Mouse (Mus musculus) erythroblast, embryonic 14.5 days (primary cell): ENCODE results near the gene Sdf2l1. TPM values are rescaled to one million over a fixed set of nuclear protein-coding genes. Genes with fewer than 3 reads are reported as not detected.
"Not testable (repeated sequence)": the region's sequence is repeated elsewhere in the genome, so short reads cannot be mapped to it uniquely, and the experiment has no call there.

Source experiments
- H3K27me3 ChIP-seq: 2 replicates; pipeline ENCODE4 v1.6.1; 2012; ENCODE audit warnings: inconsistent platforms; ENCODE audit not compliant: control insufficient read depth
- H3K36me3 ChIP-seq: 2 replicates; pipeline ENCODE4 v1.6.1; 2012; ENCODE audit warnings: mild to moderate bottlenecking, inconsistent platforms; ENCODE audit not compliant: control insufficient read depth
- H3K4me1 ChIP-seq: 2 replicates; pipeline ENCODE4 v1.6.1; 2012; ENCODE audit warnings: inconsistent platforms; ENCODE audit not compliant: control insufficient read depth
- H3K4me3 ChIP-seq: replicated peaks from 2 replicates; pipeline ENCODE3; 2012; ENCODE audit warnings: moderate library complexity, mild to moderate bottlenecking, inconsistent platforms
- H3K9me3 ChIP-seq: 2 replicates; pipeline ENCODE4 v1.6.1; 2012; ENCODE audit warnings: low read length, inconsistent platforms, mixed read lengths; ENCODE audit not compliant: control insufficient read depth
- GATA1 ChIP-seq: IDR thresholded peaks from 2 replicates; pipeline ENCODE4 v1.6.1; 2012; ENCODE audit warnings: low read length, inconsistent platforms, mixed read lengths
- TAL1 ChIP-seq: IDR thresholded peaks from 3 replicates; pipeline ENCODE4 v1.6.1; 2012; ENCODE audit warnings: low read length, inconsistent platforms, mixed read lengths
- polyA plus RNA-seq: library from polyadenylated mRNA; stranded (reverse); fragments of >175 nt; gene quantifications from 2 replicates; pipeline ENCODE4 v1.2.3, GENCODE M21; 2012

Sdf2l1 gene
- polyA plus RNA-seq, result 8.8 and 9.0 TPM in 2 replicates

DNA sequence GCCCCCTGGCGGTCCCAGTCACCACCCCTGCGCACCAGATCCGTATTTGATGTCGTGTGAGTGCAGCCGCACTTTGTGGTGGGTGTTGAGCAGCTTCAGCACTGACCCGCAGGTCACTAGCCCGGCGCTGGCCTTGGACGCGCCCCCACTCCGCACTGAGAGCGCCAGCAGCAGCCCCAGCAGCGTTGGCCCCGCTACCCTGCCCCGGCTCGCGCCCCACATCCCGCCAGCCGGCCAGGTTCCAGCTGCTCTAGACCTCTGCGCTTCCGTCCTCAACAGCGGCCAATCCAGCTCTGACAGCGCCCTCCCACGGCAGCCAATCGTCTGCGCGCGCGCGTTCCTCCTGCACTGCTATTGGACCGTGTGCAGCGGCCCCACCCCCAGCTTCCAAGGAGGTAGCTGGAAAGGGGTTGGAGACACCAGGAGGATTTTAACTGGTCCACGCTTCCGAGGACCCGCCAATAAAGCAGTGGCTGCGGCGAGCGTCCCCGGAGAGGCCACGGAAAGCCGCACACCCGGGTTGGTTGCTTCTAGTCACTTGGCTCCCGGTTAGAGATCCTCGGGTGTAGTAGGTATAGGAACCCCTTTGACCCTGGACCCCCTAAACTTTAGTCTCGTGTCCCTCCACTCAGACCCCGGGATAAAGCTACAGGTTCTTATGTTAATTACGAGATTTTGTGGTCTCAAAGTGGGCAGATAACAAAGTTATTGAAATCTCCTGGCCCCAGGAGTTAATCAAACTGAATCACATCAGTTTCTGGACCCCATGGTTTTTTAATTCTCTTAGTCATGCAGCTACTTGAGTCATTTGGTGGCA is at the start of gene Sdf2l1:
Sdf2l1 (minus strand) TSS at position 295 of the 817 bp plus-strand sequence.
- Histone ChIP-seq H3K4me1 (peaks cover 29% of the 10 kb centered on the region), H3K4me3 (peak within 1 kb of the TSS; percentile 79), H3K9me3 (no peaks in the 10 kb centered on the region), H3K27me3 (peaks cover 6% of the 10 kb centered on the region), H3K36me3 (peaks cover 8% of the 10 kb centered on the region)
- TF ChIP-seq TAL1 (no peak), GATA1 (no peak)

DNA sequence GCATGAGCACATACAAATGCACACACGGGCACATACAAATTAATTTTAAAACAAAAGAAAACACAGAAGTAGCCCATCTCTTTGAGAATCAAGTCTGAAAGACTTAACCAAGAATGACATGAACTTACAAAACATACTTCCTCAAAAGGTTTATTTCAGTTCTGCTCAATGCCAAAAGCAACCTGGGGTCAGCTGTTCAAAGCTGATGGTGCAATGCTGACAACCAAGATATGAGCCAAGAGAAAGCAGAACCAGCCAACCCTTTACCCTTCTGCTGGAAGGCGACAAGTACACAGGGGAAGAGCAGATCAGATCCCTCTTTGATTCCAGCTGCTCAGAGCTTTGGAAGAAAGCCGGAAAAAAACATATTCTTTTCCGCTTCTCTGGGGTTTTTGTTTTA is 49.2 kb upstream of the Sdf2l1 start:
- Histone ChIP-seq H3K4me3 (no peak overlapping the region), H3K9me3 (no peaks in the 10 kb centered on the region), H3K36me3 (peaks cover 48% of the 10 kb centered on the region), H3K4me1 (peaks cover 6% of the 10 kb centered on the region), H3K27me3 (no peaks in the 10 kb centered on the region)
- TF ChIP-seq GATA1 (no peak), TAL1 (no peak)

DNA sequence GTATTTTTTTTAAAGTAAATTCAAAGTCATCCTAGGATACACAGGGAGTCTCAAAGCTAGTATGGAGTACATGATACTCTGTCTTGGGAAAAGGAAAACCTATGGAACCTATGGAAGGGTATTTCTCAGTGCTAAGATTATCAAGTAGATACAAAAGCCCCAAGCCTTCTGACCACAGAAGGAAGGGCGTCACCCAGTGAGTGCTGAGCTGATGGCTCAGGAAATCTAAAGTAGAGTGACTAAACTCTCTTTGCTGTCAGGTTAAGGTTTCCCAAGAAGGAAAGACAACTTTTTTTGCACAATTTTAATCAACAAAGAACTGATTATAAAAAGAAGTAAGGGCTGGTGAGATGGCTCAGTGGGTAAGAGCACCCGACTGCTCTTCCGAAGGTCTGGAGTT is 47.5 kb upstream of the Sdf2l1 start:
- Histone ChIP-seq H3K36me3 (peaks cover 48% of the 10 kb centered on the region), H3K4me3 (no peak overlapping the region), H3K27me3 (no peaks in the 10 kb centered on the region), H3K4me1 (peaks cover 8% of the 10 kb centered on the region), H3K9me3 (no peaks in the 10 kb centered on the region)
- TF ChIP-seq TAL1 (no peak), GATA1 (no peak)

DNA sequence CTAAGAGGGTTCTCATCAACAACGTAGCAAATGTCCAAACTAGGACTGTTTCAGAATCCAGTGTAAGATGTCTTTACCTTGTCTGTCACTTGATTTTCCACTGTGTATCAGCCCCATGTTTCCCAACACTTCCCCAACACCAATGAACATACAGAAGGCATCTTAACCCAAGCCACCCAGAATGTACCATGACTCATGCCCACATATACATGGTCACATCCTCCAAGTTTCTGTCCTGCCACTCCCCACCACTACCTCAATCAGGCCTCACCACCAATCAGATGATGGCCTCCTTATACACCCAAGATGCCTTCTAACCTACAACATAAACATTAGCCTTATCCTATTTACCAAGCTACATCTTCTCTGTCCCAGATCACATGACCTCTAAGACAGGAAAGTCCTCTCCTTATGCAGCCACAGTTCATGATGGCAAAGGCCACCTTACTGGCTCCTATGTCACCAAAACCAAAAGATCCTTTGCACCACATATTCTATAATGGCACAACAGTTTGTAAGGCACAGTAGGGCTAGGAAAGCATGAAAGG is 45.5 kb upstream of the Sdf2l1 start:
- Histone ChIP-seq H3K9me3 (no peaks in the 10 kb centered on the region), H3K27me3 (no peaks in the 10 kb centered on the region), H3K4me1 (peaks cover 8% of the 10 kb centered on the region), H3K4me3 (no peak overlapping the region), H3K36me3 (peaks cover 62% of the 10 kb centered on the region)
- no peak for TF ChIP-seq GATA1
- no peak for TF ChIP-seq TAL1

DNA sequence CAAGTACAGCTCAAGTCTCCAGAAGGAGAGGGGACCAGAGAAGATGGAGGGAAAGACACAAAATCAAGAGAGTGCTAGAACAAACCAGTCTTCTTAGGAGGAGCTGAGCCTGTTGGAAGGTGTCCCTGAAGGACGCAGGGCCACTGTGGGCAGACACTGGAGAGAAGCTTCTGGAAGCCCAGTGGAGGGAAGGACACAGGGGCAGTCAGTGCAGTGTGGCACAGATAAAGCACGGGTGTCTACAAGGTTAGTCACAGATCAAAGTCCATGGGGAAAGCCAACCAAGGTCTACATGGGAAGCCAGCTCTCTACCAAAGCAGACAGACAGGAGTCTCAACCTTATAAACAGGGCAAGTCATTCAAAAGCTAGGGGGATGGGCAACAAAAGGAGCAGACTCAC is 43.6 kb upstream of the Sdf2l1 start:
- TF ChIP-seq TAL1 (no peak), GATA1 (no peak)
- H3K27me3 ChIP-seq, result no peaks in the 10 kb centered on the region
- peaks cover 74% of the 10 kb centered on the region for H3K36me3 ChIP-seq
- H3K4me3 ChIP-seq, result no peak overlapping the region
- peaks cover 7% of the 10 kb centered on the region for H3K4me1 ChIP-seq
- no peaks in the 10 kb centered on the region for H3K9me3 ChIP-seq

DNA sequence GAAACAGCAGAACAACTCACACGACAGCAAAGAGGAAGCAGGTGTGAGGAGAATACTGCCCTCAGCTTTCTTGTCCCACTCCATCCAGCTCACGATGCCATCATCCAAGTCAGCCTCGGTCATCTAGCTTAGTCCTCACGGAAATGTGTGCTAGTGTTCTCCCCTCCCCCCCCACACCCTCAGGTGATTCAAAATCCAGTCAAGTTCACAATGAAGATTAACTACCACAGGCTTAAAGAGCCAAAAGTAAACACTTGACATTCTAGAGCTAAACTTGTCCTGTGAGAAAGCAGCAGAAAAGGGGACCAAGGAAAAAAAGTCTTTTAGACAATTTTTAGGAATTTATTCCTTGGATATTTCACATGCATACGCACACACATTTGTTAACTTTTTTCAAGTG is 35.9 kb upstream of the Sdf2l1 start:
- no peaks in the 10 kb centered on the region for H3K9me3 ChIP-seq
- H3K36me3 ChIP-seq, result peaks cover 92% of the 10 kb centered on the region
- no peak overlapping the region for H3K4me3 ChIP-seq
- H3K27me3 ChIP-seq, result no peaks in the 10 kb centered on the region
- H3K4me1 ChIP-seq, result no peaks in the 10 kb centered on the region
- no peak for TF ChIP-seq TAL1
- no peak for TF ChIP-seq GATA1

DNA sequence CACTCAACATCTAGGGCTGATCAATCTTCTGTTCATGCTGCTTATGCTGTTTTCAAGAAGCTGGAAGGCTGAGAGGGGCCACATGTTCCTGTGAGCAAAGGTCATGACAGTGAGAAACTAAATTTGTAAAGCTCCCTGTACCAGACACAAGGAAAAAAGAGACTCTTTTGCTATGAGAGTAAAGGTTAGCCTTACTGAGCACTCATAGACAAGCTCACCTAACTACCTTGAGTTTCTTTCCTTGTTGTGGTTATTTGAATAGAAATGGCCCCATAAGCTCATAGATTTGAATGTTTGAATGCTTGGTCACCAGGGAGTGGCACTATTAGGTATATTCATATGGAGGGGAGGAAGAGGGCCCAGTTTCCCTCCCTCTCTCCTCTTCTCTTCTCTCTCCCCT is 35.0 kb upstream of the Sdf2l1 start:
- Histone ChIP-seq H3K36me3 (peaks cover 90% of the 10 kb centered on the region), H3K4me3 (no peak overlapping the region), H3K27me3 (no peaks in the 10 kb centered on the region), H3K4me1 (no peaks in the 10 kb centered on the region), H3K9me3 (no peaks in the 10 kb centered on the region)
- TF ChIP-seq GATA1 (no peak), TAL1 (no peak)

DNA sequence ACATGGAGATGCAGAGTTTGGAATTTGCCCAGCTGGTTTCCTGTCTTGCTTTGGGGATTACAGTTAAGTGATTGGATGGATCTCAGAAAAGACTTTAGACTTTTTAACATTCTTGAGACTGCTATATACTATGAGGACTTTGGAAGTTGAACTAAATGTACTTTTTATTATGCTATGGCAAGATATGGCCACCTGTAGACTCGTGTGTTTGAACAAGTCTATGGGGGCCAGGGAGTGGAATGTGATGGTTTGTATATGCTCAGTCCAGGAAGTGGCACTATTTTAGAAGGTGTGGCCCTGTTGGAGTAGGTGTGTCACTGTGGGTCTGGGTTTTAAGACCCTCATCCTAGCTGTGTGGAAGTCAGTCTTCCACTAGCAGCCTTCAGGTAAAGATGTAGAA is 33.3 kb upstream of the Sdf2l1 start:
- peaks cover 84% of the 10 kb centered on the region for H3K36me3 ChIP-seq
- H3K9me3 ChIP-seq, H3K4me3 ChIP-seq, H3K27me3 ChIP-seq, H3K4me1 ChIP-seq: not testable (repeated sequence)

DNA sequence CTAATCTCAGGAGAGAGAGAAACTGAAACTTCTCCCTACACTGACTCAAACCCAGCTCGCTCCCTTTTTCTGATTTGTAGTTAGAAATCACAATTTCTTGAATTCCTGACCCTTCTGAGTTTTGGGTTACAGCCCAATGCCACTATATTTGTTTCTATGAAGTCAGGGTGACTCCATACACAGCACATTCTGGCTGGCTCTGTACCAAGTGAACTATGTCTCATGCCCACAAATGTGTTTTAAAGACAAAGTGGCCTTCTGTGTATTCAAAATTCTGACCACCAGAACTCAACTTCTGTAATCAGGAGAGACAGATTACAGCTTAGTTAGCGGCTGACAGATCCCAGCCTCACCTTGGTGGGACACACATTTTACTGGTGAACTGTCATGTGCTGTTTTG is 22.2 kb upstream of the Sdf2l1 start:
- peaks cover 85% of the 10 kb centered on the region for H3K36me3 ChIP-seq
- no peaks in the 10 kb centered on the region for H3K27me3 ChIP-seq
- H3K4me1 ChIP-seq, result no peaks in the 10 kb centered on the region
- no peak for TF ChIP-seq TAL1
- no peak for TF ChIP-seq GATA1
- H3K9me3 ChIP-seq, result no peaks in the 10 kb centered on the region
- no peak overlapping the region for H3K4me3 ChIP-seq
